Mouse (Mus musculus) cerebellum, adult 2 months (tissue): ENCODE results near the gene Spata46.

Experiments used
- CTCF ChIP-seq: fragments of 200-500 bp; IDR thresholded peaks from 2 replicates; pipeline ENCODE4 v1.5.1; 2011; ENCODE audit warnings: low read depth, mild to moderate bottlenecking, control low read depth, low read length, moderate library complexity, borderline replicate concordance; ENCODE audit not compliant: insufficient read depth
- POLR2A ChIP-seq: fragments of 200-500 bp; IDR thresholded peaks from 2 replicates; pipeline ENCODE4 v1.6.1; 2011; ENCODE audit warnings: low read length, control low read depth, borderline replicate concordance; ENCODE audit not compliant: insufficient read depth

- TF ChIP-seq POLR2A (no peak), CTCF (no peak)
These were observed at the start of gene Spata46 for GRCm38 (mm10) chr1:170308503-170308902.
